Mouse (Mus musculus) hindbrain, postnatal 0 days (tissue): ENCODE data around the gene Slc37a1. TPM values are rescaled to one million over a fixed set of nuclear protein-coding genes. Genes with fewer than 3 reads are reported as not detected.

ENCODE experiments used
- ATAC-seq: fragments of 200-750 bp; cut with Nextera tagmentation; 2 replicates; pipeline ENCODE4 v1.8.0; 2017; ENCODE audit warnings: mild to moderate bottlenecking, moderate TSS enrichment, moderate library complexity
- DNase-seq: peaks from one replicate; pipeline ENCODE4 v3.0.0-alpha.2; 2015; ENCODE audit warnings: low spot score
- H3K27ac ChIP-seq: fragments of 300-500 bp; sonication (generic); 2 replicates; pipeline ENCODE4 v1.5.1; 2014; ENCODE audit warnings: mild to moderate bottlenecking
- H3K27me3 ChIP-seq: fragments of 300-500 bp; sonication (generic); 2 replicates; pipeline ENCODE4 v1.6.1; 2014; ENCODE audit warnings: low read length, mixed read lengths; ENCODE audit not compliant: insufficient read depth
- H3K36me3 ChIP-seq: fragments of 300-500 bp; sonication (generic); 2 replicates; pipeline ENCODE4 v1.6.1; 2014; ENCODE audit warnings: low read length, mixed read lengths; ENCODE audit not compliant: insufficient read depth
- H3K4me1 ChIP-seq: fragments of 300-500 bp; sonication (generic); 2 replicates; pipeline ENCODE4 v1.6.1; 2014; ENCODE audit warnings: antibody characterized with exemption, low read length, mixed read lengths; ENCODE audit not compliant: insufficient read depth
- H3K4me2 ChIP-seq: fragments of 300-500 bp; sonication (generic); 2 replicates; pipeline ENCODE4 v1.6.1; 2014; ENCODE audit warnings: low read depth, mild to moderate bottlenecking, low read length, moderate library complexity, mixed read lengths
- H3K4me3 ChIP-seq: fragments of 300-500 bp; sonication (generic); 2 replicates; pipeline ENCODE4 v1.5.1; 2014; ENCODE audit warnings: low read length
- H3K9ac ChIP-seq: fragments of 300-500 bp; sonication (generic); replicated peaks from 2 replicates; pipeline ENCODE4 v1.6.1; 2014; ENCODE audit warnings: mild to moderate bottlenecking, low read length, moderate library complexity, mixed read lengths
- H3K9me3 ChIP-seq: fragments of 300-500 bp; sonication (generic); 2 replicates; pipeline ENCODE4 v1.6.1; 2016; ENCODE audit warnings: low read length, mixed read lengths
- CTCF ChIP-seq: IDR thresholded peaks from 2 replicates; pipeline ENCODE4 v1.5.1; 2016; ENCODE audit warnings: antibody characterized with exemption, control low read depth, low read depth
- WGBS: fragments of 180-500 bp; shearing (Covaris S2); extraction: QIAGEN DNeasy Blood & Tissue Kit; methylation state at CpG from one replicate; pipeline ENCODE4 v1.1.7; 2014; 5-methylcytosine and 5-hydroxymethylcytosine counted together
- polyA plus RNA-seq: library from polyadenylated mRNA; unstranded; fragments of >200 nt; fragmentation: Nextera tagmentation; extraction: Ambion mirVana; gene quantifications from 2 replicates; pipeline ENCODE4 v1.2.1, GENCODE M21; 2015
- total RNA-seq: library from RNA; depleted of rRNA; stranded (reverse); fragments of >200 nt; gene quantifications from 2 replicates; pipeline ENCODE4 v1.2.3, GENCODE M21; 2014

Gene Slc37a1
- total and polyA plus RNA-seq, 2 experiments from 2014 or later = 5.7 to 10.7 TPM

DNA sequence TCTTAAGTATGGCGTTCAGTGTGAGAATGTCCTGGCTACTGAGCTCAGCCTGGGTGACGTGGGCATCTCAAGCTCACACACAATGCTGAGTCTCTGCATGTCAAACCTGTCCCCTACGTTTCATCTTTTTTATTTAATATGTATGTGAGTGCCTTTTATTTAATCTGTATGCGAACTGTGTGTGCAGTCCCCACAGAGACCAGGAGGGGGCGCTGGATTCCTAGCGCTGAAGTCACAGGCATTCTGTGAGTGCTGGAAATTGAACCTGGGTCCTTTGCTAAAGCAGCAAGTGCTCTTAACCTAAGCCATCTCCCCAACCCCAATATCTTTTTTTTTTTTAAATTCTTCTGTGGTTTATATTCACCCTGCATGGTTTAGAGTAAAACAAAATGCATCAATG, 44.7 kb downstream of the Slc37a1 start:
- no peak overlapping the region for H3K4me3 ChIP-seq
- 91% methylated on average over 6 of the region's 6 CpGs for WGBS
- no peak for ATAC-seq
- H3K27me3 ChIP-seq = no peaks in the 10 kb centered on the region
- H3K4me1 ChIP-seq = peaks cover 3% of the 10 kb centered on the region; the same call in 1 of the 2 replicates
- H3K36me3 ChIP-seq = no peaks in the 10 kb centered on the region
- no peak overlapping the region for H3K9ac ChIP-seq
- no peaks in the 10 kb centered on the region for H3K9me3 ChIP-seq
- no peak overlapping the region for H3K27ac ChIP-seq
- TF ChIP-seq CTCF = peak; percentile 47
- H3K4me2 ChIP-seq = no peak overlapping the region
- DNase-seq = no peak

DNA sequence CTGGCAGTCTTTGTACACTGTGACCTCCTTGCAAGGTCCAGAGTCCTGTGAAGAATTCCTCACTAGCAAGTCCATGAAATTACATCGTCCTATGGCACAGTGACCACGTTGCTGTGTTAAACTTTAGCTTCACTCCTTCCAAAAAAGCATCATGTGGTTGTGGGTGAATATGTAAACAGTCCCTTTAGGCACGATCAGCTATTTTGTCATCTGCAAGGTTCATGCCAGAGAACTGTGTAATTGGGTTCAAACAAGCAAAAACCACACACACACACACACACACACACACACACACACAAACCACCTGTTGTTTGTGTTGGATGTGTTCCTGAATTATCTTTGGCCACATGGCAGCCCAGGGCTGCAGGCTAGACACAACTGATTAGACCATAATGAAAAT, 45.3 kb downstream of the Slc37a1 start:
- no peak for ATAC-seq
- H3K4me1 ChIP-seq = peaks cover 3% of the 10 kb centered on the region; the same call in 1 of the 2 replicates
- H3K36me3 ChIP-seq = no peaks in the 10 kb centered on the region
- no peak overlapping the region for H3K4me3 ChIP-seq
- DNase-seq = no peak
- H3K27ac ChIP-seq = no peak overlapping the region
- H3K27me3 ChIP-seq = no peaks in the 10 kb centered on the region
- H3K9me3 ChIP-seq = no peaks in the 10 kb centered on the region
- H3K9ac ChIP-seq = no peak overlapping the region
- no peak for TF ChIP-seq CTCF
- WGBS = 66% methylated on average over 3 of the region's 3 CpGs
- H3K4me2 ChIP-seq = no peak overlapping the region

- ATAC-seq = no peak
- no peak overlapping the region for H3K4me2 ChIP-seq
- H3K4me3 ChIP-seq = no peak overlapping the region
- no peaks in the 10 kb centered on the region for H3K36me3 ChIP-seq
- H3K27me3 ChIP-seq = no peaks in the 10 kb centered on the region
- 43% methylated on average over 1 of the region's 1 CpGs for WGBS
- TF ChIP-seq CTCF = peak; percentile 58
- H3K27ac ChIP-seq = no peak overlapping the region
- no peaks in the 10 kb centered on the region for H3K9me3 ChIP-seq
- H3K9ac ChIP-seq = no peak overlapping the region
- peak; percentile 61 for DNase-seq
- H3K4me1 ChIP-seq = peaks cover 3% of the 10 kb centered on the region; the same call in 1 of the 2 replicates
Measured at GRCm38 (mm10) chr17:31332333-31332732, 45.7 kb downstream of the Slc37a1 start.

DNA sequence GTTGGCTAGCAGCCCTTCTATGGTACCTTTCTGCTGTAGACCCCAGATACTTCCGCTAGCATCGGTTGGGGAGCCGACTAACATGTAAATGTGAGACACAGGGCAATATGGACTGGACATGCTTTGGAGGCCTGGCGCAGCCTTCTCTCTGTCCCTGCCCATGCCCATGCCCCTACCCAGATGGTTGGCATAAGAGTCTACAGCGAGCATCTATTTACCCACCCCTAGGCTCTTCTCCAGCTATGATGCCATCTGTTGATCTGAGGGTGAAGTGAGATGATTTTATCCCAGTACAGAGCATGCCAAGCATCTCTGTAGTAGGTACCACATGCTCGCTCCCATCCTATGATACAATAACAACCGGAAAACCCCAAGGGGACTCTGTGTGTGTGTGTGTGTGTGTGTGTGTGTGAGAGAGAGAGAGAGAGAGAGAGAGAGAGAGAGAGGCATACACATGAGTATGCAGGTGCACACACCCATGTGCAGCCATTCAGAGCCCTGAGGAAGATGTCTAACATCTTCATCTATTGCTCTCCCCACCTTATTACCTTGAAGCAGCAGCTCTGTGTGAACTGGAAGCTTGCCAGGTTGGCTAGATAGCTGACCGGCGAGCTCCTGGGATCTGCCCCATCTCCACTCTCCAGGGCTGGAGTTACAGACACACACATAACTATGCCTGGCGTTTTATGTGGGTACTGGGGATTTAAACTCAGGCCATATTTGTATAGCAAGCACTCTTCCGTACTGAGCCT, 48.1 kb downstream of the Slc37a1 start:
- no peak overlapping the region for H3K4me2 ChIP-seq
- no peaks in the 10 kb centered on the region for H3K36me3 ChIP-seq
- ATAC-seq (peak; percentile 60), DNase-seq (peak; percentile 63)
- H3K4me3 ChIP-seq = no peak overlapping the region
- no peaks in the 10 kb centered on the region for H3K9me3 ChIP-seq
- no peak overlapping the region for H3K9ac ChIP-seq
- TF ChIP-seq CTCF = no peak
- H3K27me3 ChIP-seq = no peaks in the 10 kb centered on the region
- WGBS = 59% methylated on average over 11 of the region's 11 CpGs
- peaks cover 3% of the 10 kb centered on the region; the same call in 1 of the 2 replicates for H3K4me1 ChIP-seq
- peak overlapping the region; percentile 45 for H3K27ac ChIP-seq

- 69% methylated on average over 22 of the region's 22 CpGs for WGBS
- peak; percentile 25; the same call in 1 of the 2 replicates for ATAC-seq
- no peak for DNase-seq
- Histone ChIP-seq H3K4me1 (peaks cover 3% of the 10 kb centered on the region; the same call in 1 of the 2 replicates), H3K4me3 (no peak overlapping the region), H3K27me3 (no peaks in the 10 kb centered on the region), H3K36me3 (no peaks in the 10 kb centered on the region), H3K4me2 (no peak overlapping the region), H3K9me3 (no peaks in the 10 kb centered on the region), H3K9ac (no peak overlapping the region), H3K27ac (no peak overlapping the region)
- no peak for TF ChIP-seq CTCF
Measured at GRCm38 (mm10) chr17:31335344-31336080, 48.9 kb downstream of the Slc37a1 start.

DNA sequence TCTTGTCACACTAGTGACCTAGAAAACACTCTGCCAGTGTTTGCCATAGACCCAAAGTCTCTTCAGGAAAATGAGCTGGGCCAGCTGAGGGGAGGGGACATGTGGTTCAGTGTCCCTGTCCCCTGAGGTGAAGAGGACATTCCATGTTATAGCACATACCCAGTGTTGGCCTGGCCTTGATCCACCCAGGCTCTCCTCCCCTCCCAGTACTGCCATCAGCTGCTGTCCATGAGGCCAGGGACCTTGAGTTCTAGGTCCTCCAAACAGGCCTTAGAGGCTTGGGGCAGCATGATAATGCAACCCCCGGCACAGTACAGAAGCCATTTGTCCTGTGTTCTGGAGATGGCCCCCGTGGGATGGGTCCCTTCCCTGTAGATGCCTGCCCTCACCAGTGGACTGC, 53.2 kb downstream of the Slc37a1 start:
- no peak overlapping the region for H3K27ac ChIP-seq
- H3K27me3 ChIP-seq = no peaks in the 10 kb centered on the region
- DNase-seq (no peak), ATAC-seq (no peak)
- H3K36me3 ChIP-seq = no peaks in the 10 kb centered on the region
- 80% methylated on average over 2 of the region's 2 CpGs for whole genome bisulfite sequencing
- H3K4me2 ChIP-seq = no peak overlapping the region
- no peak for TF ChIP-seq CTCF
- peaks cover 3% of the 10 kb centered on the region; the same call in 1 of the 2 replicates for H3K4me1 ChIP-seq
- H3K9me3 ChIP-seq = no peaks in the 10 kb centered on the region
- no peak overlapping the region for H3K9ac ChIP-seq
- H3K4me3 ChIP-seq = no peak overlapping the region
